Mouse (Mus musculus) subcutaneous adipose tissue, adult 2 months (tissue): Measurements from ENCODE around the gene Pnrc2. TPM values are rescaled to one million over a fixed set of nuclear protein-coding genes. Genes with fewer than 3 reads are reported as not detected.

Experiments used
- polyA plus RNA-seq: library from polyadenylated mRNA; depleted of rRNA; stranded (reverse); fragments of >200 nt; gene quantifications from 2 replicates; pipeline ENCODE4 v1.2.3, GENCODE M21; 2012; ENCODE audit warnings: low replicate concordance; rRNA removed

The Pnrc2 gene
- 27.5 and 32.9 TPM in 2 replicates for polyA plus RNA-seq

GRCm38 (mm10) chr4:135873526-135874202 lies at the start of gene Pnrc2:
TSS of gene Pnrc2 (minus strand) at chr4:135873850.

GRCm38 (mm10) chr4:135920304-135921241 lies 46.9 kb upstream of the Pnrc2 start, which contains the start of gene Fuca1:
TSS of gene Fuca1 (plus strand) at chr4:135920735.

GRCm38 (mm10) chr4:135895071-135895571 lies 21.5 kb upstream of the Pnrc2 start, which contains the start of gene Cnr2:
TSS of gene Cnr2 (plus strand) at chr4:135895394.

GRCm38 (mm10) chr4:135855536-135856222 lies 18.0 kb downstream of the Pnrc2 start, which contains the start of gene Srsf10:
TSS of gene Srsf10 (plus strand) at chr4:135855747.

Other genes starting within 250 kb of the Pnrc2 start
- gene Ifnlr1, start 187.6 kb downstream of the Pnrc2 start, polyA plus RNA-seq = 0.14 and 5.1 TPM in 2 replicates
- 0.24 and 1.9 TPM in 2 replicates for gene Il22ra1, start 145.7 kb downstream of the Pnrc2 start, polyA plus RNA-seq
- 0.44 and 2.4 TPM in 2 replicates for gene Myom3, start 114.1 kb downstream of the Pnrc2 start, polyA plus RNA-seq
- 38.8 and 103 TPM in 2 replicates for gene Srsf10, start 18.1 kb downstream of the Pnrc2 start, polyA plus RNA-seq
- gene Cnr2, start 21.5 kb upstream of the Pnrc2 start, polyA plus RNA-seq = 1.5 and 1.8 TPM in 2 replicates
- gene Fuca1, start 46.9 kb upstream of the Pnrc2 start, polyA plus RNA-seq = 78.3 and 121 TPM in 2 replicates
- gene Hmgcl, start 72.6 kb upstream of the Pnrc2 start, polyA plus RNA-seq = 60.7 and 66.8 TPM in 2 replicates
- 57.0 and 108 TPM in 2 replicates for gene Gale, start 89.9 kb upstream of the Pnrc2 start, polyA plus RNA-seq
- gene Lypla2, start 98.8 kb upstream of the Pnrc2 start, polyA plus RNA-seq = 85.5 and 106 TPM in 2 replicates
- 29.8 and 33.2 TPM in 2 replicates for gene Pithd1, start 113.4 kb upstream of the Pnrc2 start, polyA plus RNA-seq
- gene Eloa, start 147.9 kb upstream of the Pnrc2 start, polyA plus RNA-seq = 19.0 and 25.7 TPM in 2 replicates
- 315 and 453 TPM in 2 replicates for gene Rpl11, start 179.6 kb upstream of the Pnrc2 start, polyA plus RNA-seq